Mouse (Mus musculus) limb, embryonic 14.5 days (tissue): ENCODE measurements around the gene Napsa. TPM values are rescaled to one million over a fixed set of nuclear protein-coding genes. Genes with fewer than 3 reads are reported as not detected.
A peak's percentile ranks its signal among the peaks of the same experiment; 100 is the strongest.

Experiments
- ATAC-seq: fragments of 200-750 bp; cut with Nextera tagmentation; 2 replicates; pipeline ENCODE4 v1.8.0; 2017; ENCODE audit warnings: low read depth, moderate number of reproducible peaks, moderate TSS enrichment; ENCODE audit not compliant: low FRiP score
- DNase-seq: peaks from one replicate; pipeline ENCODE4 v3.0.0-alpha.2; 2015; ENCODE audit warnings: low spot score
- H3K27ac ChIP-seq: fragments of 300-500 bp; sonication (generic); replicated peaks from 2 replicates; pipeline ENCODE4 v1.5.1; 2014; ENCODE audit warnings: low read depth, mild to moderate bottlenecking, low read length, moderate library complexity, mixed read lengths
- H3K27me3 ChIP-seq: fragments of 300-500 bp; sonication (generic); 2 replicates; pipeline ENCODE4 v1.6.1; 2014; ENCODE audit warnings: low read length, mixed read lengths; ENCODE audit not compliant: control insufficient read depth, insufficient read depth
- H3K36me3 ChIP-seq: fragments of 300-500 bp; sonication (generic); 2 replicates; pipeline ENCODE4 v1.6.1; 2014; ENCODE audit warnings: mild to moderate bottlenecking, low read length, moderate library complexity, mixed read lengths; ENCODE audit not compliant: control insufficient read depth, insufficient read depth
- H3K4me1 ChIP-seq: fragments of 300-500 bp; sonication (generic); 2 replicates; pipeline ENCODE4 v1.6.1; 2014; ENCODE audit warnings: antibody characterized with exemption, low read length, mixed read lengths; ENCODE audit not compliant: control insufficient read depth, insufficient read depth
- H3K4me2 ChIP-seq: fragments of 300-500 bp; sonication (generic); replicated peaks from 2 replicates; pipeline ENCODE4 v1.6.1; 2014; ENCODE audit warnings: low read depth, mild to moderate bottlenecking, low read length, moderate library complexity; ENCODE audit not compliant: severe bottlenecking
- H3K4me3 ChIP-seq: fragments of 300-500 bp; sonication (generic); replicated peaks from 2 replicates; pipeline ENCODE4 v1.5.1; 2014; ENCODE audit warnings: low read length
- H3K9ac ChIP-seq: fragments of 300-500 bp; sonication (generic); 2 replicates; pipeline ENCODE4 v1.6.1; 2014; ENCODE audit warnings: mild to moderate bottlenecking, low read depth, low read length, moderate library complexity; ENCODE audit not compliant: severe bottlenecking
- H3K9me3 ChIP-seq: fragments of 300-500 bp; sonication (generic); 2 replicates; pipeline ENCODE4 v1.6.1; 2016; ENCODE audit warnings: low read length; ENCODE audit not compliant: control insufficient read depth
- POLR2A ChIP-seq: fragments of 200-500 bp; IDR thresholded peaks from 2 replicates; pipeline ENCODE4 v1.8.0; 2012; ENCODE audit warnings: inconsistent platforms, mild to moderate bottlenecking, moderate library complexity, borderline replicate concordance; ENCODE audit not compliant: insufficient read depth, insufficient read length; ENCODE audit errors: extremely low read depth
- WGBS: fragments of 180-500 bp; shearing (Covaris S2); extraction: QIAGEN DNeasy Blood & Tissue Kit; methylation state at CpG from one replicate; pipeline ENCODE4 v1.1.7; 2014; 5-methylcytosine and 5-hydroxymethylcytosine counted together
- polyA plus RNA-seq, 2 experiments: library from polyadenylated mRNA; depleted of rRNA in 1 of 2; stranded (reverse) in 1 of 2; unstranded in 1 of 2; fragments of >200 nt; fragmentation: Nextera tagmentation in 1 of 2; extraction: Ambion mirVana in 1 of 2; gene quantifications; 2 replicates each; pipeline versions ENCODE4 v1.2.1 to v1.2.3; 2012 to 2014

Gene Napsa
- polyA plus RNA-seq, 2 experiments: 1.4 to 2.2 TPM

DNA sequence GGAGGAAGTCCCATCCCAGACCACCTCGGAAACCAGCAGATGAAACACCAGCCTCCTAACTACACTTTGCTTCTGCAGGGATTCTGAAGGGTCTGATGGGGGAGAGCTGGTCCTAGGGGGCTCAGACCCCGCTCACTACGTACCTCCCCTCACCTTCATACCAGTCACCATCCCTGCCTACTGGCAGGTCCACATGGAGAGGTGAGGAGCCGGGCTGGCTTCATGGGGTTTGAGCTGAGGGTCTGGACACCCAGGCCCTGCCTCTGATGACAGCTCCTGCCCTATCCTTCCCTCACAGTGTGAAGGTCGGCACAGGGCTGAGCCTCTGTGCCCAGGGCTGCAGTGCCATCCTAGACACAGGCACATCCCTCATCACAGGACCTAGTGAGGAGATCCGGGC, 12.7 kb downstream of the Napsa start:
- WGBS: 80% methylated on average over 6 of the region's 6 CpGs
- no peak for DNase-seq
- Histone ChIP-seq H3K4me2 (no peak overlapping the region), H3K27ac (no peak overlapping the region), H3K9me3 (no peaks in the 10 kb centered on the region), H3K27me3 (peaks cover 51% of the 10 kb centered on the region), H3K4me3 (no peak overlapping the region), H3K36me3 (no peaks in the 10 kb centered on the region), H3K4me1 (peaks cover 12% of the 10 kb centered on the region; the same call in 1 of the 2 replicates), H3K9ac (no peak overlapping the region)
- TF ChIP-seq POLR2A: no peak
- no peak for ATAC-seq

DNA sequence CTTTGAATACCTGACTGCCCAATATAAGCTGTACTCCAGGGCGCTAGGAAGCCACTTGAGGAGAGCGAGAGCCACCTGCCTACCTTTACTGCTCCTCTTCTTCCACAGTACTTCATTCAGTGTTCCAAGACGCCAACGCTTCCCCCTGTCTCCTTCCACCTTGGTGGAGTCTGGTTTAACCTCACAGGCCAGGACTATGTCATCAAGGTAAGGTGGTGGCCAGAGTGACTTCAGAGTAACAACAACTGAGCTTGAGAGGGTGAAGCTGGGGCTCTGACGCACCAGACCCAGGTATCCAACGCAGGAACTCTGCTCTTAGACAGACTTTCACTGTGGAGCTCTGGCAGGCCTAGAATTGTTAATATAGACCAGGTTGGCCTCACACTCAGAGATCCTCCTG, 13.4 kb downstream of the Napsa start:
- no peak overlapping the region for H3K4me2 ChIP-seq
- ATAC-seq (no peak), DNase-seq (no peak)
- H3K27me3 ChIP-seq: peaks cover 55% of the 10 kb centered on the region
- no peak overlapping the region for H3K27ac ChIP-seq
- H3K4me3 ChIP-seq: no peak overlapping the region
- TF ChIP-seq POLR2A: no peak
- H3K9me3 ChIP-seq: no peaks in the 10 kb centered on the region
- no peak overlapping the region for H3K9ac ChIP-seq
- H3K36me3 ChIP-seq: no peaks in the 10 kb centered on the region
- WGBS: 88% methylated on average over 6 of the region's 6 CpGs
- peaks cover 12% of the 10 kb centered on the region; the same call in 1 of the 2 replicates for H3K4me1 ChIP-seq

DNA sequence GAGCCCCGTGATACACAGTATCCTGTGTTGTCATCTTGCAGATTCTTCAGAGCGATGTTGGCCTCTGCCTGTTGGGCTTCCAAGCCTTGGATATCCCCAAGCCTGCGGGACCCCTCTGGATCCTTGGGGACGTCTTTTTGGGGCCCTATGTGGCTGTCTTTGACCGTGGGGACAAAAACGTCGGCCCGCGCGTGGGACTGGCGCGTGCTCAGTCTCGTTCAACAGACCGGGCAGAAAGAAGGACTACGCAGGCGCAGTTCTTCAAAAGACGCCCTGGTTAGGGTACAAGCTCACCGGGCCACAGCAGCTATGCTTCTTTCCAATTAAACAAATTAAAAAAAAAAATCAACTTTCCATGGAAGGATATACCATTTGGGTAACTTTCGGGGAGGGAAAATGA, 14.3 kb downstream of the Napsa start:
- Histone ChIP-seq H3K4me2 (peak overlapping the region; percentile 43), H3K27me3 (peaks cover 64% of the 10 kb centered on the region), H3K4me3 (peak overlapping the region; percentile 21), H3K4me1 (peaks cover 12% of the 10 kb centered on the region; the same call in 1 of the 2 replicates), H3K36me3 (no peaks in the 10 kb centered on the region), H3K9ac (no peak overlapping the region), H3K9me3 (no peaks in the 10 kb centered on the region), H3K27ac (no peak overlapping the region)
- DNase-seq (no peak), ATAC-seq (no peak)
- WGBS: 16% methylated on average over 19 of the region's 19 CpGs
- TF ChIP-seq POLR2A: no peak

DNA sequence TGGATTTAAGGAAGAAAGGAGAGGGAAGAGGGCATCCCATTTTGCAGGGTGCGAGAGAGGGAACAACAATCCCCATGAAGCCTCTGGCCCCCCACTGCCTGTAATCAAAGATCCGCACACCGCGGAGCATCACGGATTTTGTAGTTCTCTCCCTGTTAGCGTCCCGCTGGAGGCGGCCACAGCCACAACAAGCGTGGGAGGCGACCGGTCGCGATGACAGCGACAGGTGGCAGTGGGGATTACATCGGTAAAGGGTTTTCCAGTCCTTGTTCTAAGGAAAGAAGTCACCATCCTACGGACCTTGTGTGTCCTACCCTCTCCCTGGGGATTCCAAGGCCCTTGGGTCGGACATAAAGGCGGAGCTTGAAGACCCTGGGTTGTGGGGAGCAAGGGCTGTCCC, 14.8 kb downstream of the Napsa start:
- peaks cover 68% of the 10 kb centered on the region for H3K27me3 ChIP-seq
- H3K9me3 ChIP-seq: no peaks in the 10 kb centered on the region
- DNase-seq (peak; percentile 66), ATAC-seq (no peak)
- peak overlapping the region; percentile 21 for H3K4me3 ChIP-seq
- TF ChIP-seq POLR2A: no peak
- peak overlapping the region; percentile 43 for H3K4me2 ChIP-seq
- H3K4me1 ChIP-seq: peaks cover 12% of the 10 kb centered on the region; the same call in 1 of the 2 replicates
- H3K9ac ChIP-seq: no peak overlapping the region
- no peak overlapping the region for H3K27ac ChIP-seq
- no peaks in the 10 kb centered on the region for H3K36me3 ChIP-seq
- WGBS: 0% methylated on average over 17 of the region's 18 CpGs

DNA sequence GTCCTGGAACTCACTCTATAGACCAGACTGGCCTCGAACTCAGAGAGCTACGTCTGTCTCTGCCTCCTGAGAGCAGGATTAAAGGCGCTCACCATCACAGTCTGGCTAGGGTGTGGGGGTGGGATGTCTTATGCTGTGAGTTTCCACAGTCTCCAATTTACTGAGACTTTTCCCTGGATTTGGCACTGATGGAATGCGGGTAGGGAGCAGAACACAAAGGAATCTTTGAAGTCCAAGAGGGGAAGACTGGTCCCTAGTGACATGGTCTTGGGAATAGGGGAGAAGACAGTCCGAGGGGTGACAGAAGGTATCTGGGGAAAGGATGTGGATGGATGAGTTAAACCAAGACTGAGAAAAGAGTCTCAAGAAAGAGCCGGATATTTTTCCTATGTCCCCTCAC, 15.5 kb downstream of the Napsa start:
- DNase-seq (no peak), ATAC-seq (no peak)
- WGBS: 35% methylated on average over 6 of the region's 6 CpGs
- no peak overlapping the region for H3K4me3 ChIP-seq
- H3K4me1 ChIP-seq: peaks cover 12% of the 10 kb centered on the region; the same call in 1 of the 2 replicates
- H3K27ac ChIP-seq: no peak overlapping the region
- no peak for TF ChIP-seq POLR2A
- H3K27me3 ChIP-seq: peaks cover 76% of the 10 kb centered on the region
- no peaks in the 10 kb centered on the region for H3K9me3 ChIP-seq
- no peak overlapping the region for H3K4me2 ChIP-seq
- H3K36me3 ChIP-seq: no peaks in the 10 kb centered on the region
- no peak overlapping the region for H3K9ac ChIP-seq

DNA sequence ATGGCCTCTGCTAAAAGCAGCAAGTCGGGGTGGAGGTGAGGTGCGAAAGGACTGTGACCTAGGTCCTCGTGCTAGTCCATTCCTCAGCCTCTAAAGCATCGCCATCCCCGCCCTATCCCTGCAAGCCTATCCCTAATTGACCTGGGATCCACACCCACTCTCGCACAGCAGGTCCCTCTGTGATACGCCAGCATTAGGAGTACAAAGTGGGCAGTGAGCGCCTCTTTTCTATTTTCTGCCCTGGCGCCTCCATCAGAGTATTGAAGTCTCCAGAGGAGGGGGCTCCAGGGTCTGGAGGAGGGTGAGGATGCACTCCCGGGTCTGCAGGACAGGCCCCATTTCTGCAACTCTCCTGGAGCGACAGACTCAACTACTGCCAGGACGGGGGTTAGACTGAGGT, 16.2 kb downstream of the Napsa start:
- Histone ChIP-seq H3K4me1 (peaks cover 12% of the 10 kb centered on the region; the same call in 1 of the 2 replicates), H3K36me3 (no peaks in the 10 kb centered on the region), H3K9ac (no peak overlapping the region), H3K27me3 (peaks cover 82% of the 10 kb centered on the region), H3K4me3 (peak overlapping the region; percentile 47), H3K27ac (no peak overlapping the region), H3K9me3 (no peaks in the 10 kb centered on the region), H3K4me2 (peak overlapping the region; percentile 99)
- TF ChIP-seq POLR2A: no peak
- WGBS: 7% methylated on average over 12 of the region's 12 CpGs
- no peak for ATAC-seq
- DNase-seq: no peak
